Mouse (Mus musculus) gonadal fat pad, adult 2 months (tissue): ENCODE measurements around the gene Ccn2. TPM values are rescaled to one million over a fixed set of nuclear protein-coding genes. Genes with fewer than 3 reads are reported as not detected.
"Not testable (repeated sequence)": the region's sequence is repeated elsewhere in the genome, so short reads cannot be mapped to it uniquely, and the experiment has no call there.

ENCODE experiments used
- DNase-seq: peaks from one replicate; pipeline ENCODE4 v3.0.0-alpha.2; 2012; ENCODE audit warnings: low read depth
- polyA plus RNA-seq: library from polyadenylated mRNA; depleted of rRNA; stranded (reverse); fragments of >200 nt; gene quantifications from 2 replicates; pipeline ENCODE4 v1.2.3, GENCODE M21; 2012

The Ccn2 gene
- polyA plus RNA-seq, 1 experiment: 81.1 TPM

- no peak for DNase-seq
These were observed 7.8 kb downstream of the Ccn2 start for GRCm38 (mm10) chr10:24603035-24603434.

GRCm38 (mm10) chr10:24603727-24604126 is 8.5 kb downstream of the Ccn2 start:
- DNase-seq: no peak

DNA sequence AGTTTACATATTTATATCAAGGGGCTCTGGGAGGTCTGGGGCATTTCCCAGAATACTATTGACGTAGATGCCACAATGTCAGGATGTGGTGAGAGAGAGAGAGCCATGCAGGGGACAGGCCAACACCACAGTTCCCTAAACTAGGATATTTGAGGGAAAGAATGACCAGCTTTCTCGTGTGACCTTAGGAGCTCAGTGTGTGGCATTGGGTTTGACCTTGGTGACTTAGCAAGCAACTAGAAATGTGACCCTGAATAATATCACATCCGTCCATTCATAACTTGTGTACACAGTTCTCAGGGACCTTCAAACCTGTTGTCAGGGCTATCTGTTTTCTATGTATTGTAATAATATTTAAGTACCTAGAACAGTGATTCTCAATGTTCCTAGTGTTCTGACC is 13.9 kb downstream of the Ccn2 start:
- DNase-seq: no peak

DNA sequence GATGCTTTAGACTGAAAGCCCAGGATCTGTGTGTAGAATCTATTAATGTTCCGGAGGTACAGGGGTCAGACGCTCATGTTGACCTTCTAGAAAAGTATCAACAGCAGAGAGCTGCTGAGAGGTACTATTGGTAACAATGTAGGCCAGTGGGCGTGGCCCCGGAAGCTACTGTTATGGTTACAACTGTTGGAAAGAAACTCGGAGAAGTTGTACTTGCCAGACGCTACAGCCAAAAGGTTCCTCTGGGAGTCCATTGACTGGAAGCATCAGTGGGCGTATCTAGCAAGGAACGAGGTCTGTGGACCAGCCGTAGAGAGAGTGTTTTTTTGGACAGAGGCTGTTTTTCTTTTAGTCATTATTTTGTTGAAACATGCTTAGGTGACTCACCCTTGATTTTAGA is 14.5 kb downstream of the Ccn2 start:
- DNase-seq: no peak

DNA sequence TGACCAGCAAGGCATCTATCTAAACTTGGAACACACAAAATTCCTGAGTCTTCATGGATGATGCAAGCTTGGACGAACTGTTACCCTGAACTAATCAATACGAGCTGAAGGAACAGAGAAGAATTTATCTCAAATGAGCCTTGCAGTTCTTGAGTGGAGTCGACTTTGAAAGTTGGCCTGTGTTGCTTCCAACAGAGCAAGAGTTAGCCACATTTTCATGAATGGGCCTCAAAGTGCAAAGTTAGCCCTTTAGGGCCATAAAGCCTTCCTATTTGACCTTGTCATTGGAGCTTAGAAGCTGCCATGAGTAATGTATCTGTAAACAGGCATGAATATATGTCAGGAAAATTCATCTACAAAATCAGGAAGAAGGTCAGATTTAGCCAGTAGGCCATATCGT is 19.5 kb downstream of the Ccn2 start:
- DNase-seq: no peak

- DNase-seq: no peak
These were observed 20.6 kb downstream of the Ccn2 start for GRCm38 (mm10) chr10:24615799-24616198.

GRCm38 (mm10) chr10:24616572-24616971 is 21.3 kb downstream of the Ccn2 start:
- DNase-seq: not testable (repeated sequence)

GRCm38 (mm10) chr10:24621572-24621971 is 26.3 kb downstream of the Ccn2 start:
- DNase-seq: no peak

DNA sequence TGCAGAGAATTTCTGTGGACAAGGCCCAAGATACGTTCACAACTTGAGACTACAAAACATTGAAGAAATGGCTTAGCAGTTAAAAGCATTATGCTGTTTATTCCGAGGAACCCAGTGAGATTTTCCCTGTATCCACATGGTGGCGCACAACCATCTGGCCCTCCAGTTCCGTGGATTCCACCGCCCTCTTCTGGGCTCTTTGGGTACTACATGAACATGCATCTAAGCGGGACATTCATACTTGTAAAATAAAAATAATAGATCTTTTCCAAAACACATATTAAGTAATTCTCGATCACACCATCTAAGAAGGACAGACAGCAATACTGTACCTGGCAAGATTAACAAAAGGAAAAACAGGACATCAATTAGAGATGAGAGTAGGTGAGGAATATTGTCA is 27.3 kb downstream of the Ccn2 start:
- DNase-seq: no peak

DNA sequence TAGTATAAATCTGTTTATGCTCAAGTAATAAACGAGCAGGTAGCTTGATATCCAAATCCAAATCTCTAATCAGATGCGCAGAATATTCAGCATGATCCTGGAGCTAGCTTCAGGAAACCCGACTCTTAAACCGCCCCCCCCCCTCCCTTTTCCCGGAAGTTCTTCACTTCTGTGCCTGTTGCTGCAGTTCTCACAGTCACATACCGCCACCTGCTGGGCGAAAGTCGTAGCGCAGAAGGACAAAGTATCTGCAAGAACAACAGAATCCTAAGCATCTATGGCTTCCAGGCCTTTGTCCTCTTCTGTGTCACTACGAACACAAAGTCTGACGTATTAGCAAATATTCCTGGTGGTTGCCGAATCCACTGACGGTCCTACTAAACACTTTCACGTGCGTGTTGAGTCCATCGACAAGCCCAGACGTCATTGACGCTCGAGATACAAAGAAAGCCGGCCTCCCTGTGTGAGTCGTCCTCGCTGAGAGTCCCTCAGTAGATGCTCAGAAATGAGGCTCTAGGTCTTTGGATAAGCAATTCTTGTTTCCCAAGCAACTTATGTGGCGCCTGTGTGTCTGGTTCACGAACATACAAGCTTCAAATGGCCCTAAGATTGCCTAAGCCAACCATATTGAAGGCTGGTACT is 29.9 kb downstream of the Ccn2 start:
- DNase-seq: no peak

GRCm38 (mm10) chr10:24627262-24627661 is 32.0 kb downstream of the Ccn2 start:
- no peak for DNase-seq

GRCm38 (mm10) chr10:24628466-24628865 is 33.2 kb downstream of the Ccn2 start:
- DNase-seq: no peak

DNA sequence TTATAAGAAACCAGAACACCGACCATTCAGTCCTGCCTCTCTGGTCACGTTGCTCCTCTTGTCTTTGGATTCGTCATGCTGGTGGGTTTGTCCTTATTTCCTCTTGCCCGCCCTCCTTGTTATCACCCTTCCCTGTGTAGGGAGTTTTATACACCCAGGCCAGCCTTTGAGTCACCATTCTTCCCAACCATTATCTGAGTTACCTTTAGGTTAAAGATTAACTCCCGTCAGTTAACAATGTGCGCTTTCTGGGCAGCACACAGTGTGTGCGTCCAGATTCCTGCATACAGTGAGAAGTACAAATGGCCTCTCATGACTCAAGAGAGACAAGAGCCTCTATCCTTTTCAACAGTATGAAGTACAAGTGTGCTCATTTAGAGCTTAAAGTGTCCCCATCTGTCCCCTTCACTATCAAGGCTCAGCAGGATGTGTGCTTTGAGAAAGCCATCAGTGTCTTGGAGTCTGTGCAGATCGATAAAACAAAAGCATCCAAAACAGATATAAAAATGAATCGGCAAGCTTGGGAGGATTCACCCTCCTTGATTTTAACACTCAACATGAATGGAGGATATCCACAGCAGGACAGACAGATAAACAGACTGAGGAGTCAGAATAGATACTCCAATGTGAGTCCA is 34.0 kb downstream of the Ccn2 start:
- no peak for DNase-seq

GRCm38 (mm10) chr10:24630469-24631081 is 35.3 kb downstream of the Ccn2 start:
- DNase-seq: no peak

DNA sequence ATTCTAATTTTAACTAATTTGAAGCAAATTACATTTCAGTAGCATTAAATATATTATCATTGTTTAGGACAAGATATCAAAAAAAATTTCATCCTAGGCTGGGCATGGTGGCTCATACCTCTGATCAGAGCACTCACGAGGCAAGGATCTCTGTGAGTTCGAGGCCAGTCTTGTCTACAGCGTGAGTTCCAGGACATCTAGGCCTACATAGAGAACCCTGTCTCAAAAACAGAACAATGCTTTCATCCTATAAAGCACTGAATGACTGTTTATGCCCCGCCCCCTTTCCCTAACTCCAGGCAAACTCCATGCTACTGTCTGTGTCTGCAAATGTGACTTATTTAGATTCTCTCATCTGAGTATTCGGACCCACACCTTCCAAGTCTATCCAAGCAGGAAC is 35.9 kb downstream of the Ccn2 start:
- no peak for DNase-seq

- no peak for DNase-seq
These were observed 39.0 kb downstream of the Ccn2 start for GRCm38 (mm10) chr10:24634288-24634687.

DNA sequence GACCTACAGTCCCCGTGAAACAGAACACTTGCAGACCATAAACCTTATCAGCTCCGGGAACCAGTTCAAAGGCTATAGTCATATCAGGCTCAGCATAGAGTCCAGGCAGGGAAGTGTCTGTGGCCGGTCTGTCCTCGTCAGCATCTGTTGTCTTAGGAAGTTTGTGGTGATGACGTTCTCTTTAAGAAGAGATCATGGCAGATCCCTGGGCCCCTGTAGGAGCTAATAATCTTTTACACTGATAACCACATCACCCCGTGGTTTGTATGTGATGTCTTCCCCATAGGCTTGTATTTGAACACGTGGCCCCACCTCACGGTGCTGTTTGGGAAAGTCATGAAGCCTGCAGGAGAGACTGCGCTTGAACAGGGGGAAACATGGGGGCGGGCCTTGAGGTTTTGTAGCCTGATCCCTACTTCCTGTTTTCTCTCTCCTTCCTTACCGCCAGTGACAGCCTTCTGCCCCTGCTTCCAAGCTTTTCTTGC is 40.1 kb downstream of the Ccn2 start:
- DNase-seq: no peak

GRCm38 (mm10) chr10:24635884-24636283 is 40.6 kb downstream of the Ccn2 start:
- DNase-seq: no peak

GRCm38 (mm10) chr10:24636986-24637385 is 41.7 kb downstream of the Ccn2 start:
- no peak for DNase-seq

DNA sequence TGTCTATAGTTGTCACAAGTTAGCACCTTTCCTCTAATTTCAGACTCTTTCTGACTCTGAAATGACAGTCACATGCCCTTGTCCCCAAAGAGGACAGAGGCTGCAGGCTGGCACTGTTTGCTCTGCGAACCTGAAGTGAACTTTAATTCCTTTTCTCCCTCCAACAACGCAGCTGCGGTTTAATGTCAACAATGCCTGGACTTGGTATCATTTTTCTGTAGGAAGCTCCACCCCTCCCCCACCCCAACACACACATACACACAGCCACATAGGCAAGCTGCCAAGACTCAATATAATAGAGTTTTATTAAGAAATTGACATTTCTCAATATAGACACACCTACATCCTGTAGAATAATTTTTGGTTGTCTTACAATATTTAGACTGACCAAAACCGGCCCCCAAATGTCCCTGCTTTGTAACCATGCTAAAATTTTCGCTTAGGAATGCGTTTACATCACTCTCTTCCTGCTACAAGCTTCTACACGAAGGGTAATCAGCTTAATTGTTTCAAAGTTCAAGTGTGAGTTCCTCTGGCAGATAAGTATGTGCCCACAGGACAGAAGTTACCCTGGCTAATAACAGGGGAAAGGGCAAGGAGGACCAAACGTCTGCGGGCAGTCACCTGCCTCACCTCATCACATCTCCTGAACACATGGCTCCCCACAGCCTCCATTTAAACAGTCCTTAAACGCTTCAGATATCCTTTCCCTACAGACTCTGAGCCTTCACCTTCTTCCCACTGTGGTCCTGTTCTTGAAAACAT is 43.2 kb downstream of the Ccn2 start:
- DNase-seq: no peak

GRCm38 (mm10) chr10:24639596-24639995 is 44.4 kb downstream of the Ccn2 start:
- no peak for DNase-seq

DNA sequence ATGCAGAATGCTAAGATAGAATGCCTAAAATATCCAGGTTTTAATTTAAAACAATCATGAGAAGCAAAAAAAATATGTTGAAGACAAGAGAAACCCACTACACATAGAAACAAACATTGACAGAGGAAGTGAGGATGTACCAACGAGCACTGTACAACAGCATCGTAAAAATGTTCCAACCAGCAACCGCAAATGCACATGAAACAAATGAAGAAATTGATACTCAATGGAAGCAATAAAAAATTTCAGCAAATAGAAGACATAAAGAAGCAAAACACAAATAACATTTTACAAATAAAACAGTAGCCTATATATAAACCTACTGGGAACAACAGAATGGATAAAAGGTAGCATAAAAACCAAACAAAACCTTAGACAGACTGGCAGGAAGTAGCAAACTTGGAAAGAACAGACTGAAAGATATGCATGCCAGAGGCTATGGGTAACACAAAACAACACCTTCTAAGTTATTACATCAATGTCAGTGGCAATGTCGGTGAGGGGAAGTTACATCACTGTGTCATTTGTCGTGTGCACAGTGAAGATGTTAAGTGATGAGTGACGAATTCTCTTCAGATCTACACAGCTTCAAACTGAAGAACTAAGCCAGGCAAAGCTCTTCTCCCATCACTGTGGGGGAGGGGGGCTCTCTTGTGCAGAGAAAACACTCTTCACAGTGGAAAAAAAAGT is 45.1 kb downstream of the Ccn2 start:
- DNase-seq: no peak
